Mouse (Mus musculus) kidney, postnatal 4 days (tissue): ENCODE measurements around the gene Epn3.

Source experiments
- DNase-seq, 2 experiments: peaks; one replicate each; pipeline ENCODE4 v3.0.0; 2021; ENCODE audit warnings: mixed read lengths in 2 of 2

Gene Epn3

DNA sequence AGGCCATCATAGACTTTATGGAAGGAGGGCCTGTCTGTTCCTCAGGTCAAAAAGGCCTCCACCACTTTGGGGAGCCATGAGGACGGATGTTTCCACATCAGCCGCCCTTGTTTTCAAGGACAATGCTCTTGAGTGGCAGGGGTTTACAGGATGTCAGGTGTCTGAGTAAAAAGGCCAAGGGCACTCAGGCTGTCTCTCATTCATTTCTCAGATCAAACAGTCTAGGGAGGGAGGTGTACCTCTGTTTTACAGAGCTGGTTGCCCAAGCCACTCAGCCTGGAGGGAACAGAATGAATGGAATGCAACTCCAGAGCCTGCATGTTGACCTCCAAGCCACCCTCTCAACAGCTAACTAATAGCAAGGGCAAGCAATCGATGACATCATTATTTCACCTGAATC lies 4.4 kb downstream of the Epn3 start:
- no peak for DNase-seq

DNA sequence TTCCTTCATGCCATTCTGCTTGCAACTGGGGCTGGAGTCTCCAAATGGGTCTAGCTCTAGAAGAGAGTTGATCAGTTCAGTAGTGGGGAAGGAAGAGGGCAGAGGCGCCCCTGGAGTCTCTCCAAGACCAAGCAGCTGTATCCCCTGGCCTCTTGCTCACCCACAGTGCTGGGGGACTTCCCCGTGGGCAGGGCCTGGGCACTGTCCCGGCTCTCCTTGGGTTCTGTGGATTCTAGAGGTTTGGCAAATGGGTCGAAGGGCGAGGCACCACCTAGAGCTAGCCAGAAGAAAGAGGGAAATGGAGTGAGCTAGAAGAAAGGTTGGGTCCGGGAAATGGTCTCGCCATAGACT lies 8.1 kb downstream of the Epn3 start:
- no peak for DNase-seq

DNA sequence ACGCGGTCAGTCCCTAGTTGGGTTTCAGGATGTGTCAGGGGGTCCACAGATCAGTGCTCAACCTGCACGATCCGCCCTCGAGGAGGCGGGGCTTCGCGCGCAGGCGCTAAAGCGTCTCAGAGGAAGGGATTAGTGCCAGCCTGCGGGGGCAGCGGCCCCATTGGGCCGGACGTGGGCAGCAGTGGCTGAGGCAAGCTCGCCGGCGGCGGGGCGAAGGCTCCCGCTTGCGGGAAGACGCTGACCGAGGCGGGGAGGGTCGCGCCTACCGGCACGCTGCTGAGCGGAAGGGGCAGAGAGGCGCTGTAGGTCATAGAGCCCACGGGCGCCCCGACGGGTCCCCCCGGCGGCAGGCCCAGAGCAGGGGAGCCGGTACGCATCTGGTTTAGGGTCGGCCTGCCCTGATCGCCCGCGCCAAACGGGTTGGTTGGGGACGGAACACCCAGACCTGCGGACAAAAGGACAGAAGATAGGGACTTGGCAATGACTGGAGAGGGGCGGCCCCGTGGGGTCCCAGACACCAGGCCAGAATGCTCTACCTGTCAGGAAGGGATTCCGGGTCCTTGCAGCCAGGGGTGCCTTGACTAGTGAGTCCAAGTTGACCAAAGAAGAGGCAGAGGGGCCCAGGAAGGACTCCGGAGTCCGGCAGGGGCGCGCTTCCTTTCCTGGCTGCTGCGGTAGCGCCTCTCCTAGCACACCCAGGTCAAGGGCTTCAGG lies 8.6 kb downstream of the Epn3 start:
- peak; percentile 79 to 87 for DNase-seq

DNA sequence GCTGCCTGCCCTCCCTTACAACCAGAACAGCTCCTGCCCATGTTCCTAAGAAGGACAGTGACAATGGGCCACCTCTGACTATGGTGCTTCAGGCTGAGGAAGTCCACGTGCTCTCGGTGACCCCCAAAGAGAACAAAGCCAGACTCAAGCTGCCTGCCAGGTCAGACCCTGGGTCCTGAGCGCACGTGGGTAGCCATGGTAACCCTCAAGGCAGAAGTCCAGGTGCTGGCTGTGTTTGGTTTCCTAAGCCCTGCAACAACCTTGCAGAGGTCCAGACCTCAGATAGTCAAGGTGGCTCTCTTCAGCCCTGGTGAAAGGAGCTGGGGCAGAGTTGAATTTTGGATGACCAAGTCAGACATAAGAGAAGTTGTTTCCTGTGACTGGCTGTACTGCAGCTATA lies 10.0 kb downstream of the Epn3 start:
- no peak for DNase-seq

DNA sequence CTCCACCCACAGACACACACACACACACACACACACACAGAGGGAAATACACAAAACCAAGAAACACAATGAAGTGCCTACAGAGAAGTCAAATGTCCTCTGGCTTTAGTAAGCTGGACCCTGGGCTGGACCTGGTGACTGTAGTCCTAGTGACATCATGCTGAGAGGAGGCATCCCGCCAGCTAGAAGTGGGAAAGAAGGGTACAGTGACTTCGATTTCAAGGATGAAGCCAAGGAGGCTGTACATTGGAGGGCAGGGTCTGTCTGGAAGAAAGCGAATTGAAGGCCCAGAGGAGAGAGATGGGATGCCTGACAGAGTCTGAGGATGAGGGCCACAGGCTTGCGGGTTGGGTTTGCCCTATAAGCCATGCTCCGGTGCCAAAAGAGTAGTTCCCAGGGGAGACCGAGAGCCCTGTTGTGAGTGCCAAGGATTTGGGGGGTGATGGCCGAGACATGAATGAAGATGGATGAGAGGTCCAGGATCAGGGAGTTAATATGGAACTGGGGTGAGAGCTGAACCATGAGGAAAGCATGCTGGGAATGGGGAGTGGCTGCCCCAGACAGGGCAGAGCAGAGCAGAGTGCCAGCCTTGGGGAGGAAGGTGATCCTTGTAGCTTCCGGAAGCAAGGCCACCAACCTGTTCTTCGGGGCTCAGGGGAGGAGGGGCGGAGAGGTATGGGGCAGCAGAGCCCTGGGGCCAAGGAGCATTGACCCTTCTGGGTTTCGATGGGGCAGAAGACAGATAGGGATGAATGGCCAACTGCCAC lies 10.8 kb downstream of the Epn3 start:
- DNase-seq: no peak

DNA sequence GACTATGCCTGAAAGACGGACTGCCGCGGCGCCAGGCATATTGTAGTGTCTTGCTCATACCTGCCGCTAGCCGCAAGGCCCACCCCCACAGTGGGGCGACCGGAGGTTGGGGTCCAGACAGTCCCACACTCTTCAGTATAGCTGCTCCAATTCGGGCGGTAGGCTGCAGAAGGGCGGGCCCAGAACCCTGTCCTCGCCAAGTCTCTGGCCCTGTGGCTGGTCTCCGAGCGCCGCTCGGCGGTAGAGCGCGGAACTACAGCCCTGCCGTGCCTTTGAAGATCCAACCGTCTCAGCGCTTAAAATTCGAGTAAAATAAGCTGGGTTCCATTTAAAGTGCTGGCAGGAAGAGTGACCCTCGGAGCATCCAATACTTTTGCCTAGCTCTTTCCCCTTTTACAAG lies 13.8 kb downstream of the Epn3 start, which contains the start of gene Spata20:
Gene Spata20, minus strand, starts transcription at position 179 of the 400 bp plus-strand sequence.
- peak; percentile 93 to 94 for DNase-seq

DNA sequence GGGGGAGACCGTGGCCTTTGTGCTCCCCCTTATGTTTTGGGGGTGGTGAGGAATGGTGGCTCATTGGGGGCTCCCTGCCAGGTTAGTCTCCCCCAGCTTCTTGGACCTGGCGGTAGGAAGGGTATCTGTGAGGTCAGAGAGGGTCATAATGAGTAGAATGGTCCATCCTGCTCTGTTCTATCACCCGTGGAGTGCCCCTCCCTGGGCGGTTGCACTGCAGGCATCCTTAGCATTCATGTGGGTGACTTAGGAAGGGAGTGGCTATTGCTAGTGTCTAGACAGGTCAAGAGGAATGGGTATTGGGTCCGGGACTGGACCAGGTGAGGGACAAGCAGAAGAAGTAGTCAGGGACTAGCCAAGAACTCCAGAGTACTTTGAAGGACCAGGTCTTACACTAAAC lies 14.6 kb downstream of the Epn3 start:
- DNase-seq: no peak

DNA sequence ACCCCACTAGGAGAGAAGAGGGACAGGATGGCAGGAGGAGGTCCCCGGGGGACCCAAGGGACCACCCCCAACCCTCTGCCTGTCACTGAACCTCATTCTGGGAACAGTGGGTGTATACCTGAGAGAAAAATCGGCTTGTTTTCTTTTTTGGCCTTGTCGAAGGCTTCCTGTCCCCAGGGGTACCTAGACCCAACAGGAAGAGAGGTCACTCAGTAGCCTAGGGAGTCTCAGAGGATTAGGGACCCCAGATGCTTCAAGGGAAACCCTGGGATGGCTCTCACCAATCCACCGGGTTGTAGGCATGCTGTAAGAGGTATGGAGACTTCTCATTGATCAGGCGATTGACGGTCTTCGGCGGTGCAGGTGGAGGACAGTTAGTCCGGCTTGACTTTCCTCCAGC lies 15.1 kb downstream of the Epn3 start:
- no peak for DNase-seq

DNA sequence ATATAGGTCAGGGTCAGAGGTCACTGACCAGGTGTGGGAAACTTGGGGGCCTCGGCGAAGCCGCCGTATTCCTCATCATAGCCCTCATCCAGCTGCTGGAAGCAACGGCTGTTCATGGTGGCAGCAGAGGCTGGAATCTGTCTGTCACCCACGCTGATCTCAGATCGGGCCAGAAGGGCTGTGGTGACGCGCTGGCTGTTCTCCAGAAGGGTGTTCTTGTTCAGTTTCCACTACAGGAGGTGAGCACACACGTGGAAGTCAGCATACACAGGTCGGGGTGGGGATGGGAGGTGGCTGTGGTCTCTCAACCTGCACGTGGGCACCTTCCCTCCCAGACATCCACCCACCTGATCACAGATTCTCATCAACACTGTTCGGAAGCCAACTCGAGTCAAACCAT lies 15.9 kb downstream of the Epn3 start:
- no peak for DNase-seq

DNA sequence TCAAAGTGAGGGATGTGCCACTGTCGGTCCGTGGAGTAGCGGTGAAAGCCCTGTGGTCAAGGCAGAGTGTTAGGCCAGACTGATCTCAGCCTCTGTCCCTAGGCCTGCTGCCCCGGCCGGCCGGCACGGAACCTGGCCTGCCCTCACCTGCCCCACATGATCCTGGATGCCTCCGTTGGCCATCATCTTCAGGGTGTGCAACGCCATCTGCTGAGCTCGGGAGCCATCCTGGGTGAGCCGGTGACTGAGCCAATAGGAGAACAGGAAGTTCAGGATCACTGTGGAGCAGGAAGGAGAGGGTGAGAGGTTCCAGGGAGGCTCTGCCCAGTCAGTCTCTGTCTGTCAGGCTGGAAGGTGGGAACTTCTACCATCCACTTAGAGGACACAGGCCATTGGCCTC lies 16.3 kb downstream of the Epn3 start:
- no peak for DNase-seq

DNA sequence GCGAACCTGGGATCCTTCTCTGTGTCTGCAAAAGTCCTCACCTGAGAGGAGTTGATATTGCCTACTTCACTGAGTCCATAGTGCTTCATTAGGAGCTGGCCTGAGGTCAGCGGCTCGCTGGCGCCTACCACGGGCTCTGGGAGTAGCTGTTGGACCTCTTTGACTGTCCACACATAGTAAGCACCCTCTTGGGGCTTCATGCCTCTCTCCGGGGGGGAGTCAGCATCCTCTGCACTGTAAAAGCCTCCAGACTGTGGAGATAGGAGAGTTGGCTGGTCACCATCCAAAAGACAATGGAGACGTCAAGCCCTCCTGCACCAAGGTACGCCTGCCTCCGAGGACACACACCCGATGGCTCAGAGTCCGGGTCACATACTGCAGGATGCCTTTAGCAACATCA lies 17.0 kb downstream of the Epn3 start:
- no peak for DNase-seq

DNA sequence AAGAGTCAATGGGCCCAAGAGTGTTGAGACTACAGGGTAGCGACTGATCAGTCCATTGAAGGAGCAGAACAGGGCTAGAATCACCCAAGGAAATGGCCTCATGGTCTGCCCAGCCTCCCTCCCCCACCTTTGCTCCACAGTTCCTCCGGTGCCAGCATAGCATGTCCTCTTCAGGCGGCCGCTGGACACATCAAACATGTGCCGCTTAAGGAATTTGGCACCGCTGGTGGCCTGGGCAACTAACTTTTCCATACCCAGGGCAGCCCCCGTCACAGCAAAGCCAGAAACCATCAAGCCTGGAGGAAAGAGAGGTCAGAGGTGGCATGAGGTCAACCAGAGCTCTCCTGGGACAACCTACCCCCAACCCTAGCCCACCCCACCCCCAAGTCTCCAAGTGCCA lies 17.8 kb downstream of the Epn3 start:
- no peak for DNase-seq

DNA sequence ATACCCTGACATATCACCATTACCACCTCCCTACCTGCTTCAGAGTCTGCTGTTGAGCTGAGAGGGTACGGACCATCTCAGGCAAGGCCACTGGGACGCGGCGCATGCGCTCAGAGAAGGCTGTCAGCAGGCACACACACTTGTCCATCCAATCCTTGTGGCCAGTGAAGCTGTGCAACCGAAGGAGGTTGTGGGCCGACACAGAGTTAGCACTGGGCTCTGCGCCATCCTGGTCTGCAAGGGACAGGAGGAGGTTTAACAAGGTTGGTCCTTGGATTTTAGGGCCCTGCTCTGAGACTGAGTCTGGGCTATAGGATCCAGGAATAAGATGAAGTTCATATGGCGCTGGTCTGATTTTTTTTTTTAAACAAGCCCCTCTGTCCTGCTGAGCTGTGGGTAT lies 19.4 kb downstream of the Epn3 start:
- DNase-seq: no peak

DNA sequence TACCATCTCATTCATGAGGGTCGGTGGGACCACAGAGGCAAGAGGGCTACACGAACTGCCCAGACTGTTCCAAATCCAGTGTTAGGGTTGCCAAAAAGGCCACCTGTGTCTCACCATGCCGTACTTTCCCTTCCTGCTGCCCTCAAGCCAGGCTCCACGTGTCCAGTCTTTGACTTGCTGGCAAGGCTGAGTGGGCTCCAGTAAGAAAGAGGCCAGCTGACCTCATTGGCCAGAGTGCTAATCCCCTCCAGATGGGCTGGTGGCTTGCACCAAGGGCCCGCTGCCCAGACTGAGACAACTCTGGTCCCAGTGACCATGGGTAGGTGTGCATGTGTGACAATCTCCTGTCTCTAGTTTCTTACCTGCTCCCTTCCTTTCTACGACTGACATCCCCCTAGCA lies 22.1 kb downstream of the Epn3 start:
- DNase-seq: no peak

DNA sequence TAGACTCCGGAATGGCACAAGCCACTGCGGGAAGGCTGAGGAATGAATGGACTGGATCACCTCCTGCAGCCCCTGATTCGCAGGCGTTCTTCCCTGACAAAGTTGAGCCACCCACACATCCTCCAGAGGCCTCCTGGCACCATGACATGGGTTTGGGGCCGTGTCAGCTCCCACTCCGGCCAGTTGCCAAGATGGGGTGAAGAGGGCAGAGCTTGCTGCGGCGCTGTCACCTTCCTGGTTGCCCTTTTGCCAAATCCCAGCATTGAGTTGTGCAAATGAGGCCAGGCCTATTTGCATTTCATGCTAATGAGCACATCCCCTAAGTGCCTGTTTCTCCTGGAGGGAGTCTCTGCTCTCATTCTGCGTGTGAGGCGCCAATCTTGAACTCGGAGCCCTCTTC lies 24.1 kb downstream of the Epn3 start:
- peak; percentile 17 to 22 for DNase-seq

DNA sequence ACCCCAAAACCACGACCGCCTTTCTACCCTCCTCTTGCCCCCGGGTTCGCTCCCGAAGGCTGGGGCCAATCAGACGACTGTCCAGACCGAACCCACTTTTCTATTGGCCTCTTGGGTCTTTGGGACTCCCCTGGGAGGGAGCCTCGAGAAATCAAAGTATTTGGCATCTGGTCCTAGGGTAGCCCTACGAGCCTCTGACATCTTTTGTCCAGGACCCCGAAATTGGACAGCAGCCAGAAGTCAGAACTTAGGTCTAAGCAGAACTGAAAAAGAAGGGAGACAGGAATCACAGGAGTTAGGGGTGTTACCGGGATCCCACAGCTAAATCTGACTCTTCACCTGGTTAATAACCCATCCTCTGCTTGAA lies 25.2 kb downstream of the Epn3 start:
- DNase-seq: no peak

DNA sequence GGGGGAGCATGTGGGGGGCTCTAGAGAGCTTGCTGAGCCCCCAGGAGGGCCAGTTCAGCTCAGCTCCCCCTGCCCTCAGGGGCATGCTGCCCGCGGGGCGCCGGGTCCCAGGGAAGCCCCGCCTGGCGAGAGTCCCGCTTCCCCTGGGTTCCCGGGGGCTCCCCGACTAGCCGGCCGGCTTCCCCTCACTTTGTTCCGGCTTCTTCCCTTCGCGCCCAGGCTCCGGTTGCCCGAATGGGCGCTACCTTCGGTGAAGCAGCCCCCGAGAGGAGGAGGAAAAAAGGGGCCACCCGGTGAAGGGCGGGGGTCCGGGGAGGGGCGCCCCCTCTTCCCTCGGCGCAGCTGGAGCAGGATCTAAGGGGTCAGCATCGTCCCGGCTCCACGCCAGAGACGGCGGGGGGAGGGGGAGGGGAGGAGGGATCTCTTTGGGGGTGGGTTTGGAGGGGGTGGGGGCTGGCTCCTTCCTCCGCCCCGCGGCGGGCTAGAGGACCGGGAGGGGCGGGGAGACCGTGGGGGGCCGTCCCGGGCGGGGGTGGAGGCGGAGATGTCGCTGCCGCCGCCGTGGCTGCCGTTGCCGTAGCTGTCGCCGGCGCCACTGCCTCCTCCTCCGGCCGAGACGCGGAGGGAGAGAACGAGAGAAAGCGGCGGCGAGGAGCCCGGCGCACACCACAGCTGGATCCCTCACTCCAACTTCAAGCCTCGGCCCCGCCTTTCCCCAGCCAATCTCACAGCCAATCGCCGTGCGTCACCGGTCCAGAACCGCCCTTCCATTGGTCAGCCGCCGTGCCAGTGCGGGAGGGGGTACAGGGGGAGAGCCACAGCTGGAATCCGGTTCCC lies 25.8 kb downstream of the Epn3 start, which contains the start of gene Cacna1g:
Gene Cacna1g, minus strand, starts transcription at position 492 of the 837 bp plus-strand sequence.
- peak; percentile 93 to 95 for DNase-seq

DNA sequence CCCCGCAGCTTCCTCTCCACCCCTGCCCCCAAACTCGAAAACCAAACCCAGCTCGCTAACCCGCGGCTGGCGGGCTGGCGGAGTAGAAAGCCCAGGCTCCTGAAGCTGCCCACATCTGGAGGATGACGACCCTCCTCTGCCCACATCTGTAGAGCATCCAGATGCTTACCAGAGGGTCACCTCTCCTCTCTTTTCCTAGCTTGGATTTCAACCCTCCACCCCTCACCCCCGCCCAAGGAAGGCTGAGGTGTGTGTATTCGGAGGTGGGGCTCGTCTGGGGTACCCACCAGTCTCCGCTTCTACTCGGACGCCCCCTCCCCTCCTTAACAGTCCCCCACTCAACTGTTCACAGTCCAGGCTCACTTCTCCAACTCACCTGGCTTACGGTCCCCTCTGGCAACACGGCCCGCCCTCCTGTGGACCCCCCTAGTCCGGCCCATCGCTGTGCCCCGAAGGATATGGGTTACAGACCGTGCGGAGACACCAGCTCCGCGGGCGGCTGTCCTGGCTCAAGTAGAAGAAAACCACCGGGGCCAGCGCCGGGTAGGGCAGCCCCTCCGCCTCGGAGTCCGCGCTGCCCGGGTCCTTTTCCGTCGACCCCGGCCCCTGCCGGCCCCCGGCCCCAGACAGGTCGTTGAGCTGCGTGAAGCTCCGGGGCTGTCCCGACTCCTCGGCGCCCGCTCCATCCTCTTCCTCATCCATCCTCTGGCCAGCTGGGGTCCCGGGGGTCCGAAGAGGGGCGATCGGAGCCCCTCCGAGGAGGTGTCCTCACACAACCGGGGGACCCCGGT lies 26.7 kb downstream of the Epn3 start:
- peak; percentile 49 to 61 for DNase-seq

DNA sequence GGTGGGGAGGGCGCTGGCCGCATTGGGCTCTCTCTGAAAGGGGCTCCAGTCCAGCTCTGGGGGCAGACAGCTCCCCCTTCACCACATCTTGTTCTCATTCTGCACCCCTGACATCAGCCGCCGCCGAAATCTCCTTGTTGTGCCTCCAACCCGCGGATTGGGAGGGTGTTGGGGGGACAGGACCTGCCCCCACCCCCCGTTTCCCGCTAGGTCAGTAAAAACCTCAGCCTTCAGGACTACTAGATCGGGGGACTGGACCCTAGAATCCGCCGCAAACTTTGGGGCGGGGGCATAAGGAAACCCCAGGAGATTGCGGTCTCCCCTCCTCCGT lies 27.2 kb downstream of the Epn3 start:
- DNase-seq: peak; percentile 51 to 53

DNA sequence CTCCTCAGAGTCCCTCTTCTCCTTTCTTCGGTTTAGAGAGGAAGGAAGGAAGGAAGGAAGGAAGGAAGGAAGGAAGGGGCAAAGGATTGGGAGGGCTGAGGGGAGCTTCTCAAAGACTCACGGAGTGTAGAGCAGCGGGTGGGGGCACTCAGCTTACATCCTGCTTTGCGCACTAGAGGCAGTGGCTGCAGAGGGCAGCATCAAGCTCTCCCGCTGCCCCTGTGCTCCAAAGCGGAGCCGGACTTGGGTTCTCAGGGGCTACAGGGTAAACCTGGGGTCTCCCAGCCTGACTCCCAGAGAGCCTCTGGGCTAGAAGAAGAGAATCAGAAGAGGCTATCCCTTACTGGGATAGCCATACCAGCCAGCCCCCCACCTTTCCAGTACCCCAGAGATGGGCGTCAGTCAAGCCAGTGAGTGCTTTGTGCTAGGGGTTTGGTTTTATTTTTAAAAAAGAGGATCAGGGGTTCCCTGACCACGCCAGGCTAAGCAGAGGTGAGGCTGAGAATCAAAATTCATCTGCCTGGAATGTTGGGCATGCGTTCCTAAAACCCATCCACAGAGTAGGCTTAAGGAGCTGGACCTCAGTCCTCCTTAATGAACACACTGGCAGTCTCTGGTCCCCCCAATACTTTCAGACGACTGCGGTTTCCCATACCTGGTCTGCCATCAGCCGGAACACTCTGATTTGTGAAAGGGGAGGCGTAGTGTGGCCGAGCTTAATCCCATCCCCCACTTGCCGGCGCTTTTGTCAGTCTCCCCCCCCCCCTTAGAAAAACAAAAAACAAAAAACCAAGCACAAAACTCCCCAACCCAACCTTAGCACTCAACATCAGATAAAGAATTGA lies 27.8 kb downstream of the Epn3 start:
- DNase-seq: peak; percentile 48 to 58

DNA sequence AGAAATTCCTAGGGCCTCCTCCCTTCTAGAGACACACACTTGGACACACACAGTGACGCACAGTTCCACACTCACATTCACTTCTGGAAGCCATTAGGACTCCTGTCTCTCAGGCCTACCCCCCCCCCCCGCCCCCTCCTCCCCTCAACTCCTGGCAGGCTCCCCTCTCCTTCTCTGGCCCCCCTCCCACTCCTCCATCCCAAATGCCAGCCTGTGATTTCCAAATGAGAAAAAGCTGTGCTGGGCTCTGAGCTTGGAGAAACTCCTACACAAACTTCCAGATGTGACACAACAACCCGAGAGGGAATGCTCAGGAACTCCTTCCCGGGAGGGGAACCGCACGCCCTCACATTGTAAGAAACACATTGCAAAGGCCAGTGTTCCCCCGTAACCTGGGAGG lies 29.4 kb downstream of the Epn3 start:
- DNase-seq: peak in 1 of 2 experiments; percentile 47
